Mouse (Mus musculus) hindbrain, embryonic 11.5 days (tissue): ENCODE measurements around the gene BC035947. TPM values are rescaled to one million over a fixed set of nuclear protein-coding genes. Genes with fewer than 3 reads are reported as not detected.
A peak's percentile ranks its signal among the peaks of the same experiment; 100 is the strongest.

ENCODE experiments used
- ATAC-seq: fragments of 200-750 bp; cut with Nextera tagmentation; 2 replicates; pipeline ENCODE4 v1.8.0; 2017; ENCODE audit warnings: mild to moderate bottlenecking, moderate TSS enrichment, moderate library complexity; ENCODE audit not compliant: low FRiP score
- DNase-seq: peaks from one replicate; pipeline ENCODE4 v3.0.0-alpha.2; 2015; ENCODE audit warnings: low spot score
- H3K27ac ChIP-seq: fragments of 300-500 bp; sonication (generic); 2 replicates; pipeline ENCODE4 v1.5.1; 2014; ENCODE audit warnings: mild to moderate bottlenecking, low read depth, low read length
- H3K27me3 ChIP-seq: fragments of 300-500 bp; sonication (generic); 2 replicates; pipeline ENCODE4 v1.6.1; 2014; ENCODE audit warnings: mild to moderate bottlenecking, low read length, moderate library complexity, mixed read lengths; ENCODE audit not compliant: control insufficient read depth, insufficient read depth
- H3K36me3 ChIP-seq: fragments of 300-500 bp; sonication (generic); 2 replicates; pipeline ENCODE4 v1.6.1; 2014; ENCODE audit warnings: mild to moderate bottlenecking, low read length, moderate library complexity, mixed read lengths; ENCODE audit not compliant: control insufficient read depth, insufficient read depth
- H3K4me1 ChIP-seq: fragments of 300-500 bp; sonication (generic); replicated peaks from 2 replicates; pipeline ENCODE4 v1.6.1; 2014; ENCODE audit warnings: low read length, mixed read lengths; ENCODE audit not compliant: control insufficient read depth, insufficient read depth
- H3K4me2 ChIP-seq: fragments of 300-500 bp; sonication (generic); replicated peaks from 2 replicates; pipeline ENCODE4 v1.6.1; 2014; ENCODE audit warnings: mild to moderate bottlenecking, low read depth, low read length
- H3K4me3 ChIP-seq: fragments of 300-500 bp; sonication (generic); 2 replicates; pipeline ENCODE4 v1.5.1; 2014; ENCODE audit warnings: low read depth, low read length
- H3K9ac ChIP-seq: fragments of 300-500 bp; sonication (generic); 2 replicates; pipeline ENCODE4 v1.6.1; 2014; ENCODE audit warnings: low read depth, low read length
- H3K9me3 ChIP-seq: fragments of 300-500 bp; sonication (generic); 2 replicates; pipeline ENCODE4 v1.6.1; 2016; ENCODE audit warnings: low read length; ENCODE audit not compliant: control insufficient read depth
- WGBS: fragments of 180-500 bp; shearing (Covaris S2); extraction: QIAGEN DNeasy Blood & Tissue Kit; methylation state at CpG from one replicate; pipeline ENCODE4 v1.1.7; 2014; 5-methylcytosine and 5-hydroxymethylcytosine counted together
- polyA plus RNA-seq: library from polyadenylated mRNA; unstranded; fragments of >200 nt; fragmentation: Nextera tagmentation; extraction: Ambion mirVana; gene quantifications from 2 replicates; pipeline ENCODE4 v1.2.1, GENCODE M21; 2014

Gene BC035947
- polyA plus RNA-seq, 1 experiment from 2014 or later, result 0.20 TPM

DNA sequence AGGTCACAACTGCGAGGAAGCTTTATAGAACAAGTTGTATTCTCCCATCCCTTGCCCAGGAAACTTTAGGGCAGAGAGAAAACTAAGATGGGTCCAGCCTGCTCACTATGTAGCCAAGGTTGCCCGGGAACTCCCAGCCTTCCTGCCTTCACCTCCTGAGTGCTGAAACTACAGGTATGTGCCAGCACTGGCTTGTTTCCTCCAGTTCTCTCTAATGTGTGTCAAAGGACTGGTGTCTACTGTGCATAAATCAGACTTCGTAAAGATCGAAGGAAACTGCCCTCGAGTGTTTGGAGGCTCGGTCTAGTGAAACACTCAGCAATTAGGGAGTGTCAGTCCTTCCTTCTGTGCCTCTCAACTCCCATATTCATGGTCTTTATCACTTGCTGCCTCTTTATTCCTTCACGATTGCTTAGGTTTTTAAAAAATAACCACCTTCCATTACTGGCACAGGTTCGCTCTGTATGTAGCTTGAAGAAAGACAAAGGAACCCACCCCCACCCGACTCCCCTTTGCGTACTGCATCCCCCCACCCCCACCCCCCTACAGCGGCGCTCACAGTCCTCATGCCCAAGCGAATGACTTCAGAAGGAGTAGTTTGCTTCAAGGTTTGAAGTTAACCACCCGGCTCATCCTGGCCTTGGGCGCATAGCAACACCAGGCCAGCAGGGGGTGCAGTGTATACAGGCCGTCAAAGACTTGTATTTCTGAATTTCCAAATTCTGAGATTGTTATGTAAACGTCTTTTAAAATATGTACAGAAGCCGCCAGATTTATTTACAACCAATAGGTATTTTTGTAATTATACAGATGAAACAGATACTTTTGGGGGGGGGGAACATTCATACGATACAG, 24.6 kb upstream of the BC035947 start:
- Histone ChIP-seq H3K27ac (no peak overlapping the region), H3K9ac (no peak overlapping the region), H3K4me2 (no peak overlapping the region), H3K36me3 (no peaks in the 10 kb centered on the region), H3K9me3 (no peaks in the 10 kb centered on the region), H3K27me3 (no peaks in the 10 kb centered on the region), H3K4me1 (peaks cover 4% of the 10 kb centered on the region; the same call in 1 of the 2 replicates), H3K4me3 (no peak overlapping the region)
- DNase-seq (peak; percentile 82), ATAC-seq (no peak)
- WGBS, result 38% methylated on average over 19 of the region's 19 CpGs

DNA sequence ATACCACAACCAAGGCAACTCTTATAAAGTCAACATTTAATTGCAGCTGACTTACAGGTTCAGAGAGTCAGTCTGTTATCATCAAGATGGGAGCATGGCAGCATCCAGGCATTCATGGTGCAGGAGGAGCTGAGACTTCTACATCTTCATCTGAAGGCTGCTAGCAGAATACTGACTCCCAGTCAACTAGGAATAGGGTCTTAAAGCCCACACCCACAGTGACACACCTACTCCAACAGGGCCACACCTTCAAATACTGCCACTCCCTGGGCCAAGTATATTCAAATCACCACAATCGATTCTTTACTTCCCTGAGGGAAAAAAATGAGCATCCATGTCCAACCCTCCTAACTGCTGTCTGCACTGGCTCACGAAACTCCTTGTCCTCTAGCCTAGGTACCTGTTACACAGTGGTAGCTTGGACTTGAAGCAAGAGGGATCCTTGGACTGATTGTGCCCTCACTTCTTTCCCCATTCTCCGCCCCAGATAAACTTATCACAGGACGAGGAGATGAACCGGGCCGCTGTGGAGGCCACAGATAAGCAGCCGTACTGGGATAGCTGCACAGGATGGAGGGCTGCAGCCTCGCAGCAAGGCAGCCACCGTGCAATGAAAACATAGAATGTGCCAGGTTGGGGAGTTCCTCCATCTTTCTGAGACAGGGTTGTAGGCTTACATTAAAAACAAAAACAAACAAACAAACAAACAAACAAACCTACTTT, 22.6 kb upstream of the BC035947 start:
- no peaks in the 10 kb centered on the region for H3K27me3 ChIP-seq
- H3K4me3 ChIP-seq, result no peak overlapping the region
- DNase-seq, result no peak
- no peaks in the 10 kb centered on the region for H3K9me3 ChIP-seq
- no peak for ATAC-seq
- no peak overlapping the region for H3K4me2 ChIP-seq
- H3K36me3 ChIP-seq, result no peaks in the 10 kb centered on the region
- H3K27ac ChIP-seq, result no peak overlapping the region
- peaks cover 4% of the 10 kb centered on the region; the same call in 1 of the 2 replicates for H3K4me1 ChIP-seq
- no peak overlapping the region for H3K9ac ChIP-seq
- 91% methylated on average over 9 of the region's 9 CpGs for WGBS

DNA sequence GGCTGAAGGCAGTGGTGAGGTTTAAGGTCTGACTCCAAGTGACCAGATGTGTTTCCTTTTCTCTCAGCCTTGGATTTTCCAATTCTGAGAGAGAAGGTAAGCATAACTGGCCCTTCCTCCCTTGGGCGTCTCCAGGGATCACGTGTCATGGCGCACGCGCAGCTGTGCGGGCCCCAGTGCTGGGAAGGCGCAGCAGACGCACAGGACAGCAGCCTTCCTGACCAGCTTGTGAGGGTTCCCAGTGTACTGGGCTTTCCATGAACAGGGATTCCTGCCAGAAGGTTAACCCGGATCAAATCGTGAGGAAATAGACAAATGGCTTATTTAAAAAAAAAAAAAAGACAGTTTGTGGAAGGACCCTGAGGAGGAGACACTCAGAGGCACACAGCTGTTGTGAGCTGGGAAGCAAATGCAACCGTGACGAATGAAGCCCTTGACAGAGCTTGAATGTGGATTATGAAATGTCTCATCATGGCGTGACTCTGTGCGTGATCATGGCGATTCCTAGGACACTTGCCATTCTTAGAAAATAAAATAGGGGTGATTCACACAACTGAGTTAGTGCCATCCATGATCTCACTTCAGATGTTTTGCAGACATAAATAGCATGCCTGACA, 20.3 kb upstream of the BC035947 start:
- ATAC-seq (no peak), DNase-seq (no peak)
- H3K27me3 ChIP-seq, result no peaks in the 10 kb centered on the region
- H3K4me3 ChIP-seq, result no peak overlapping the region
- H3K4me1 ChIP-seq, result no peaks in the 10 kb centered on the region
- 84% methylated on average over 15 of the region's 15 CpGs for WGBS
- no peak overlapping the region for H3K9ac ChIP-seq
- H3K9me3 ChIP-seq, result no peaks in the 10 kb centered on the region
- no peaks in the 10 kb centered on the region for H3K36me3 ChIP-seq
- no peak overlapping the region for H3K4me2 ChIP-seq
- H3K27ac ChIP-seq, result no peak overlapping the region

DNA sequence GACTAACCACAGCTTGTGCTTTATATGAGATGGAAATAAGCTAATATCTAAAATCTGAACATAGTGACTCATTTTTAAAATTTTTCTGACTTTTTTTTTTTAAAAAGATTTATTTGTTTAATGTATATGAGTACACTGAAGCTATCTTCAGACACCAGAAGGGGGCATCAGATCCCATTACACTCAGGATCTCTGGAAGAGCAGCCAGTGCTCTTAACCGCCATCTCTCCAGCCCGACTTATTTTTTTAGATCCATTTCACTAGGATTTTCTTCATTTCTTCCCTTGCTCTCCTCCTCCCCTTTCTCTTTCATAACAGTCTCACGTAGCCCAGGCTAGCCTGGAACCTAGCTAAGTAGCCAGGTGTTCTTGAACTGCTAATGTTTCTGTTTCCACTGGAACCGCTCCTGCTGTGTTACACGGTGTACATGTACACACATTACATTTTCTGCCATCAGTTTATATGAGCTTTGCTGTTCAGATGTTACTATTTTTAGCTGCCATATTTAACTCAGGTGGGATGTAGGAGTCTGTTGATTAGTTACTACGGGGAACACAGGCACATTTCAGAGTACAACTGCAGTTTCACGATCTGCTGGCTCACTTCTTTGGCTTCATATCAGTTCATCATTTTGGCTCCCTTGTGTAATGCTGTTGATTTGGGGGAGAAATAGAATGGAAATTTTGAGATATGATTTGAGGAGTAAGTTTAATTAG, 18.7 kb upstream of the BC035947 start:
- 83% methylated on average over 7 of the region's 7 CpGs for WGBS
- Histone ChIP-seq H3K4me1 (no peaks in the 10 kb centered on the region), H3K27me3 (no peaks in the 10 kb centered on the region), H3K9ac (no peak overlapping the region), H3K9me3 (no peaks in the 10 kb centered on the region), H3K4me2 (no peak overlapping the region), H3K4me3 (no peak overlapping the region), H3K36me3 (no peaks in the 10 kb centered on the region), H3K27ac (no peak overlapping the region)
- no peak for ATAC-seq
- no peak for DNase-seq

DNA sequence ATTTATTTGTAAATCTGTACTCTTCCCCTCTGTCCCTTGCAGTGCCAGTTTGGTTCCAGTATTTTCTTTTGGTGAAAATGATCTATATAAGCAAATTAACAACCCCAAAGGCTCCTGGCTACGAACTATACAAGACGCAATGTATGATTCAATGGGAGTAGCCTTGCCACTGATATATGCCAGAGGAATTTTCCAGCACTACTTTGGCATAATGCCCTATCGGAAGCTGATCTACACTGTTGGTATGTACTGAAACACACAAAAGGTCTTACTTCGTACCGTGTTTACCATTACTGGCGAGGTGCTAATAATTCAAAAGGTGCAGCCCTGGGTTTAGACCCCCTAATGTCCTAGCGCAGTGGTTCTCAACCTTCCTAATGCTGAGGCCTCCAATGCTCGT, 17.1 kb upstream of the BC035947 start:
- Histone ChIP-seq H3K27ac (no peak overlapping the region), H3K4me2 (no peak overlapping the region), H3K9me3 (no peaks in the 10 kb centered on the region), H3K27me3 (no peaks in the 10 kb centered on the region), H3K4me3 (no peak overlapping the region), H3K36me3 (no peaks in the 10 kb centered on the region), H3K9ac (no peak overlapping the region), H3K4me1 (no peaks in the 10 kb centered on the region)
- ATAC-seq (no peak), DNase-seq (no peak)
- 92% methylated on average over 8 of the region's 8 CpGs for WGBS

DNA sequence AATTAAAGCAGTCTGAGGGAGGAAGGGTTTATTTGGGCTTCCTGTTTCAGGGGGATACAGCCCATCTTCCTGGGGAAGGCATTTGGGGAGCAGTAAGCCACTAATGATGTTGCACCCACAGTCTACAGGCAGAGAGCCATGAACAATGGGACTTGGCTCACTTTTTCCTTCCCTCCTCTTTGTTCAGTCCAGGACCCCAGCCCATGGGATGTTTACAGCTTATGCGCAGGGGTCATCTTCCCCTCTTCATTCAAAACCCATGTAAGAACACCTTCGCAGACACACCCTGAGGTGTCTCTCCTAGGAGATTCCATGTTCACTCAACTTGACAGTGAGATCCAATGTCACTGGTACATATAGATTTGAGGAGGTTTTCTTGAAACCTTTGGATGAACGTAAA, 16.4 kb upstream of the BC035947 start:
- no peak for ATAC-seq
- no peaks in the 10 kb centered on the region for H3K4me1 ChIP-seq
- no peak overlapping the region for H3K9ac ChIP-seq
- DNase-seq, result no peak
- H3K4me3 ChIP-seq, result no peak overlapping the region
- no peak overlapping the region for H3K27ac ChIP-seq
- H3K27me3 ChIP-seq, result no peaks in the 10 kb centered on the region
- 87% methylated on average over 3 of the region's 3 CpGs for whole genome bisulfite sequencing
- H3K9me3 ChIP-seq, result no peaks in the 10 kb centered on the region
- no peaks in the 10 kb centered on the region for H3K36me3 ChIP-seq
- no peak overlapping the region for H3K4me2 ChIP-seq

DNA sequence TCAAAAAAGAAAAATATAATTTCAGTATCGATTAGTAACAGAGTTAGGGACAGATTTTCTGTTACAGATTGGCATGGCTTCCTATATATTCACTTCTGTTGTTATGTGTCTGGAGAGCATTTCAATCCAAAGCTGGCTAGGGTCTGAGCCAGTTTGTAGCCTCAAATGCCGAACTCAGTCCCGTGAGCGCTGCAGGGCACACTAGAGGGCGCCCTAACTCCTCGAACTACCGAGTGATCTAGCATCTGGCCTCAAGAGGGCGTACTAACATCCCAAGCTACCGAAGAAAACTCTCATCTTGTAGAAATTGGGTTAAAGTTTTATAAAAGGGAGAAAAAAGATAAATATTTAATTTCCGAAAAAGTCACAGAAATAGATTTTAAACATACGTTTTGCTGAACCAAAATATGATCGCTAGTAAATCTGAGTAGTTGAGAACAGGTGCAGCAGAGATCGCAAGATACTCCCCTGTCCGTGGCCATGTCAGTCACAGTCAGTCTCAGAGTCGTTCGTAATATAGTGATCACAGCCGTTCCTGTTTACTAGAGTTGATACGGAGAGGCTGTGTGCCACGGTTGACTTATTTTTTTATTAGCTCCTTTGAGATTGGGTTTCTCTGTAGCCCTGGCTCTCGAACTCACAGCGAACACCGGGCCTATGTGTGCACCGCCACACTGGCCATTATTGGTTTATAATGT, 13.4 kb upstream of the BC035947 start:
- H3K4me3 ChIP-seq, result no peak overlapping the region
- no peaks in the 10 kb centered on the region for H3K36me3 ChIP-seq
- no peaks in the 10 kb centered on the region for H3K4me1 ChIP-seq
- peak; percentile 82 for DNase-seq
- H3K27me3 ChIP-seq, result no peaks in the 10 kb centered on the region
- no peak for ATAC-seq
- no peaks in the 10 kb centered on the region for H3K9me3 ChIP-seq
- WGBS, result 49% methylated on average over 23 of the region's 23 CpGs
- no peak overlapping the region for H3K4me2 ChIP-seq
- no peak overlapping the region for H3K9ac ChIP-seq
- no peak overlapping the region for H3K27ac ChIP-seq

DNA sequence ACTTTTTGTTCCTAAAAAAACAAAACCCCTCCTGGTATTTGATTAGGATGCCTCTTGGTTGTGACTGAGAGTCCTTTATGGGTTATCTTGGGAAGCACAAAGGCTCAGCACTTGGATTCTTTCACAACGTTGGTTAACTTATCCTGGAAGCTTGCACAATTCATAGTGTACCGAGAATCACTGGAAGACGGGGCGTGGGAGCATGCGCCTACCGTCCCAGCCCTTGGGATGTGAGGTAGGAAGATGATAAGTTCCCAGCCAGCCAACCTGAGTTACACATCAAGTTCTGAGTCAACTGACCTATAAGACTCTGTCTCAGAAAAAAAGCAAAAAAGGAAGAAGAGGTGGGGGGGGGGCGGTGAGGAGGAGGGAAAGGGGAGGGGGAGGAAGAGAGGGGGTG, 6.9 kb upstream of the BC035947 start:
- H3K4me3 ChIP-seq, result no peak overlapping the region
- ATAC-seq, result no peak
- H3K9ac ChIP-seq, result no peak overlapping the region
- H3K4me1 ChIP-seq, result no peaks in the 10 kb centered on the region
- H3K4me2 ChIP-seq, result no peak overlapping the region
- WGBS, result 94% methylated on average over 6 of the region's 7 CpGs
- no peak for DNase-seq
- no peaks in the 10 kb centered on the region for H3K9me3 ChIP-seq
- H3K36me3 ChIP-seq, result no peaks in the 10 kb centered on the region
- no peaks in the 10 kb centered on the region for H3K27me3 ChIP-seq
- no peak overlapping the region for H3K27ac ChIP-seq
